7 mouse cellular contexts compared by ENCODE assay signal in the genomic region with DNA sequence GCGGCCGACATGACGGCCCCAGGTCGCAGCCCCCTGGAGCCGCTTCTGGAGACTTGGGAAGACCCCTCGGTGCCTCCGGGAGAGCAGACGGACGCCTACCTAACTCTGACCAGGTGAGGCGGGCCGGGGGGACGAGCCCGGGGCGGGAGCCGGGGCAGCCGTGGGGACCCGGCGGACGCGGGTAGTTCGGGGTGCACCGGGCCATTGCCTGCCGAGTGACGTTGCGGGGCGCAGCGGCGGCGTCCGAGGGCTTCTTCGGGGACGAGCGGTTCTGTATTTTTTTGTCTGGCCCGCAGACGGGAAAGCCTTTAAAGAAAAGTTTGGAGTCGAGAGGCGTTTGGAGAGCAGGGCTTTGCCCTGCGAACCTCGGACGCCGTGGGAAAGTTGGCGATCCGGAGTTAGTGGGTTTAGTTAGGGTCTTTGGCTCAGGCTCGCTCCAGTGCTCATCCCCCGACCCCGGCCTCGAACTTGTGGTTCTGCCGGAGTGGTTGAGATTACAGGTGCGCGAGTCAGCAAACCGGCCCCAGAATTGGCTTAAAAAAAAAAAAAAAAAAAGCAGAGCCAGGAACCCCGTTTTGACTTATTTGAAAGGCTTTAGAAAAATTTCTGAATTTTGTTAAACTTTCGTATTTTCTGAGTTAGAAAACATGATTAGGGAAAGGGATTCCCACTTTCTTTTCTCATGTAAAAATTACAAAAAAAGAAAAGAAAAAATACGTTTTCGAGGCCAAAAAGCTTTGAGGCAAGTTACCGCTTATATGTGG. TPM values are rescaled to one million over a fixed set of nuclear protein-coding genes. Genes with fewer than 3 reads are reported as not detected.
DNase-seq lines count a peak whose midpoint lies in the region; ATAC-seq lines count a peak whose summit lies in the region.

No protein-coding gene starts in this region.

- peaks cover 14% of the 10 kb centered on the region; the same call in 1 of the 2 replicates for H3K36me3 ChIP-seq in stomach, embryonic 16.5 days (ENCODE audit: control insufficient read depth, insufficient read depth, low read length)

- ATAC-seq in granulocyte monocyte progenitor cell, adult 5-6 weeks (replicated peaks; ENCODE audit: poor library complexity, severe bottlenecking), result peak; percentile 39
- ATAC-seq in megakaryocyte progenitor cell, adult 5-6 weeks (replicated peaks; ENCODE audit: poor library complexity), result peak; percentile 33
- peak; percentile 48; the same call in 1 of the 2 replicates for ATAC-seq in stomach, embryonic 16.5 days (ENCODE audit: insufficient read depth, low FRiP score)

- 2% methylated on average over 56 of the region's 56 CpGs for WGBS in stomach, embryonic 16.5 days

- no peaks in the 10 kb centered on the region for H3K9me3 ChIP-seq in stomach, embryonic 16.5 days (replicated peaks; ENCODE audit: control insufficient read depth, low read length)

- H3K27me3 ChIP-seq in stomach, embryonic 16.5 days (ENCODE audit: control insufficient read depth, insufficient read depth, low read length), result no peaks in the 10 kb centered on the region

- peak overlapping the region; percentile 90 for H3K9ac ChIP-seq in stomach, embryonic 16.5 days (ENCODE audit: low read length)

- DNase-seq in 3T3-L1 (ENCODE audit: low read depth, low spot score), result peak; percentile 51
- DNase-seq in B cell, adult 2 months, result peak; percentile 56 to 64
- DNase-seq in embryo, embryonic 10.5 days (ENCODE audit: low spot score), result peak; percentile 36
- DNase-seq in layer of hippocampus, postnatal 25 days (ENCODE audit: extremely low spot score in 1 of 2, low spot score in 1 of 2), result peak; percentile 18 to 29

- H3K4me1 ChIP-seq in stomach, embryonic 16.5 days (ENCODE audit: control insufficient read depth, insufficient read depth, low read length), result peaks cover 4% of the 10 kb centered on the region

- H3K27ac ChIP-seq in stomach, embryonic 16.5 days (ENCODE audit: low read length), result peak overlapping the region; percentile 94

- H3K4me3 ChIP-seq in stomach, embryonic 16.5 days (replicated peaks; ENCODE audit: low read length), result peak overlapping the region; percentile 84

- peak overlapping the region; percentile 68 for H3K4me2 ChIP-seq in stomach, embryonic 16.5 days (ENCODE audit: low read depth, low read length)

RNA-seq across cellular contexts. Expression of a gene that starts 0.7 kb away (rescaled TPM):
- 82.1 and 90.8 TPM in 2 replicates for total RNA-seq in granulocyte monocyte progenitor cell, adult 5-6 weeks (2014; fragmentation: Nextera tagmentation)
- total RNA-seq in granulocyte monocyte progenitor cell, adult 5-6 weeks (2017), result 94.3 and 103 TPM in 2 replicates
- total RNA-seq in layer of hippocampus, postnatal 25 days (2021), result 10 to 100 TPM; 24.5 to 27.4 TPM
- total RNA-seq in megakaryocyte progenitor cell, adult 5-6 weeks (2015), result 90.3 and 126 TPM in 2 replicates
- total RNA-seq in megakaryocyte progenitor cell, adult 5-6 weeks (2017), result 79.4 and 107 TPM in 2 replicates
- 16.1 and 17.3 TPM in 2 replicates for polyA plus RNA-seq in stomach, embryonic 16.5 days (2015; fragmentation: Nextera tagmentation; extraction: Ambion mirVana)

RNA-seq across cellular contexts. Expression of a gene that starts 35.5 kb away (rescaled TPM):
- 0.92 TPM in 1 of 2 replicates, not detected in the other for total RNA-seq in granulocyte monocyte progenitor cell, adult 5-6 weeks (2014; fragmentation: Nextera tagmentation)
- 0.31 and 0.65 TPM in 2 replicates for total RNA-seq in granulocyte monocyte progenitor cell, adult 5-6 weeks (2017)
- 1 to 10 TPM; 4.2 to 6.6 TPM for total RNA-seq in layer of hippocampus, postnatal 25 days (2021)
- 0.66 and 0.81 TPM in 2 replicates for total RNA-seq in megakaryocyte progenitor cell, adult 5-6 weeks (2015)
- 1.1 TPM in 1 of 2 replicates, not detected in the other for total RNA-seq in megakaryocyte progenitor cell, adult 5-6 weeks (2017)
- 4.2 and 4.8 TPM in 2 replicates for polyA plus RNA-seq in stomach, embryonic 16.5 days (2015; fragmentation: Nextera tagmentation; extraction: Ambion mirVana)

Comparison
In these comparisons a context has a peak if more than half of its experiments do, and no peak if none do; other contexts are left out.
1. Peak in every context shown above with its lines: DNase-seq, ATAC-seq, H3K4me3 ChIP-seq and H3K27ac ChIP-seq.